Mouse (Mus musculus): ENCODE data around the gene Boll. TPM values are rescaled to one million over a fixed set of nuclear protein-coding genes. Genes with fewer than 3 reads are reported as not detected.

The Boll gene
- polyA plus RNA-seq, 1 experiment from 2014 or later: not detected

GRCm38 (mm10) chr1:55215185-55215813 is 148.0 kb downstream of the Boll start:
- no peak overlapping the region for H3K27ac ChIP-seq

DNA sequence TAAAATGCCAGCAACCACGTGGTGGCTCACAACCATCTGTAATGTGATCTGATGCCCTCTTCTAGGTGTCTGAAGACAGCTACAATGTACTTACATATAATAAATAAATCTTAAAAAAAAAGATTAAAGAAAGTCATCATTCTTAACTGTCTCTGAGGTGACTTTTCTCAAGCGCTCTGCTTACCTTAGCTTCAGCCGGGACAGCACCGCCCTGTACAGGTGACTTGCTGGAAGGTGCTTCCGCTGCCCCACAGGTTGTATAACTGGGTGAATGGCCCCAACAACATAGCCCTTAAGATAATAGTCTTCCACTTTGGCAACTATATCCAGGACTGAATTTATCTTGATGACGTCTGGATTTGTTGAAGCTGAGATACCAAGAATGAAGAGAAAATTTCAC is 149.3 kb downstream of the Boll start:
- Histone ChIP-seq H3K4me1 (no peaks in the 10 kb centered on the region), H3K9ac (no peak overlapping the region), H3K4me2 (no peak overlapping the region), H3K27me3 (replicated peaks) (no peaks in the 10 kb centered on the region), H3K36me3 (replicated peaks) (no peaks in the 10 kb centered on the region), H3K4me3 (no peak overlapping the region), H3K9me3 (no peaks in the 10 kb centered on the region), H3K27ac (no peak overlapping the region)
- ATAC-seq (replicated peaks): no peak
- WGBS: 87% methylated on average over 6 of the region's 6 CpGs

More at GRCm38 (mm10) chr1:55215185-55215813, 148.0 kb downstream of the Boll start:
- Histone ChIP-seq H3K9me3 (no peaks in the 10 kb centered on the region), H3K4me3 (no peak overlapping the region), H3K4me2 (no peak overlapping the region), H3K27me3 (replicated peaks) (no peaks in the 10 kb centered on the region), H3K4me1 (no peaks in the 10 kb centered on the region), H3K9ac (no peak overlapping the region), H3K36me3 (replicated peaks) (no peaks in the 10 kb centered on the region)
- ATAC-seq (replicated peaks): no peak
- WGBS: 61% methylated on average over 11 of the region's 11 CpGs

- H3K4me2 ChIP-seq: no peak overlapping the region
- no peak overlapping the region for H3K27ac ChIP-seq
- ATAC-seq (replicated peaks): no peak
- no peaks in the 10 kb centered on the region for H3K4me1 ChIP-seq
- H3K9me3 ChIP-seq: no peaks in the 10 kb centered on the region
- WGBS: 77% methylated on average over 6 of the region's 6 CpGs
- H3K9ac ChIP-seq: no peak overlapping the region
- no peaks in the 10 kb centered on the region for H3K36me3 ChIP-seq (replicated peaks)
- H3K27me3 ChIP-seq (replicated peaks): no peaks in the 10 kb centered on the region
- H3K4me3 ChIP-seq: no peak overlapping the region
These were observed 149.8 kb downstream of the Boll start for GRCm38 (mm10) chr1:55213475-55213874.

- ATAC-seq (replicated peaks): no peak
- Histone ChIP-seq H3K9ac (no peak overlapping the region), H3K27me3 (replicated peaks) (no peaks in the 10 kb centered on the region), H3K36me3 (replicated peaks) (no peaks in the 10 kb centered on the region), H3K4me1 (no peaks in the 10 kb centered on the region), H3K4me2 (no peak overlapping the region), H3K27ac (no peak overlapping the region), H3K9me3 (no peaks in the 10 kb centered on the region), H3K4me3 (no peak overlapping the region)
- WGBS: 85% methylated on average over 4 of the region's 4 CpGs
These were observed 150.5 kb downstream of the Boll start for GRCm38 (mm10) chr1:55212771-55213170.

DNA sequence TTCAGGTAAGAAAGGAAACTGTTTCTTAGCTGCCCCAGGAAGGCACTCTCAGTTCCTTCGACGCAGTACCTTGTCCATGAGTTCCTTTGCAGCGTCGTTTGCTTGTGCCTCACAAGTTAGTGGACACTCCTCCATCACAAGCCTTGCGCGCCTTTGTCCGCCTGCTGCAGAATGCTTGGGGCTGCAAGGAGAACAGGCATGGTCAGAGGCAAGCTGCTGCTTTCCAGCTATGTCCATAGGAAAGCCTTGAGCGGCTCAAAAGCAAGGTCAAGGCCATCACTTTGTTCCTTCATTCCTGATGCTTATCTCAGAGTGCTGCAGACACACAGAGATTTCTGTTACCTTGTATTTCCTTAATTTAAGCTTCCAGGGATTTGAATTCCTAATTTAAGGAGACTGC is 152.2 kb downstream of the Boll start:
- Histone ChIP-seq H3K4me1 (no peaks in the 10 kb centered on the region), H3K9me3 (no peaks in the 10 kb centered on the region), H3K27me3 (replicated peaks) (no peaks in the 10 kb centered on the region), H3K4me2 (no peak overlapping the region), H3K9ac (no peak overlapping the region), H3K36me3 (replicated peaks) (no peaks in the 10 kb centered on the region), H3K4me3 (no peak overlapping the region), H3K27ac (no peak overlapping the region)
- no peak for ATAC-seq (replicated peaks)
- 67% methylated on average over 8 of the region's 8 CpGs for WGBS

DNA sequence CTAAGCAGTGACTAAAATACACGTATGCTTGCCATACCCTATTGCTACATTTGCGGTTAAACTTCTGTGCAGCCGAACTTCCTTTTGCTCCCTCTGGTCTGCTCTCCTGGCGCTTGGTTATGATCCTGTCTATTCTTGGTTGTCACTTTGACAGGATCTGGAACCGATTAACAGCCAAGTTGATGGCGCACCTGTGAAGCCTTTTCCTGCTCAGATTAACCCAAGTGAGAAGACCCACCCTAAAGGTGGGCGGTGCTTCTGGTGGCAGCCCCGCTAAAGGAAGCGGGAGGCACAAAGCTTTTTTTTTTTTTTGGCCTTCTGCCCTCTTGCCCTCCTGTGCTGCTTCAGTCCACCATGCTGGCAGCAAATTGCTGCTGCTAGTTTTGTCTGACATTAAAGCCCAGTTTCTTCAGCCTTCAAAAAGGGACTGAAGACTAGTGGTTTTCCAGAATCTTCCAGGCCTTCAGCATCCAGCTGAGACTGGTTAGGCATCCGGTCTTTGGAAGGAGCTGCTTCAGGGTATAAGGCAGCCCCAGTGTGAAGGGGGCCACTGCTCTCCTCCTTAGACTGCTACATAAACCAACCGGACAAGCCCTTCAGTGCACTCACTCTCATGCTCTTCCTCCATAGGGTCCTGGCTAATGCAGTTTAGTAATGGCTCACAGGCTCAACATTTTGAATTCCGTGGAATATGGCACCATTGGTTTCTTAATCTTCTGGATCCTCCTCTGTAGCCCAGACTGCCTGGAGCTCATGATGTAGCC is 152.9 kb downstream of the Boll start:
- H3K4me2 ChIP-seq: no peak overlapping the region
- H3K36me3 ChIP-seq (replicated peaks): no peaks in the 10 kb centered on the region
- H3K9ac ChIP-seq: no peak overlapping the region
- H3K9me3 ChIP-seq: no peaks in the 10 kb centered on the region
- no peak overlapping the region for H3K4me3 ChIP-seq
- H3K4me1 ChIP-seq: no peaks in the 10 kb centered on the region
- WGBS: 50% methylated on average over 12 of the region's 12 CpGs
- H3K27ac ChIP-seq: no peak overlapping the region
- no peak for ATAC-seq (replicated peaks)
- no peaks in the 10 kb centered on the region for H3K27me3 ChIP-seq (replicated peaks)

GRCm38 (mm10) chr1:55208500-55209140 is 154.6 kb downstream of the Boll start:
- Histone ChIP-seq H3K9ac (no peak overlapping the region), H3K9me3 (no peaks in the 10 kb centered on the region), H3K27ac (no peak overlapping the region), H3K4me3 (no peak overlapping the region), H3K36me3 (replicated peaks) (no peaks in the 10 kb centered on the region), H3K27me3 (replicated peaks) (no peaks in the 10 kb centered on the region), H3K4me1 (no peaks in the 10 kb centered on the region), H3K4me2 (no peak overlapping the region)
- 82% methylated on average over 5 of the region's 5 CpGs for WGBS
- no peak for ATAC-seq (replicated peaks)

DNA sequence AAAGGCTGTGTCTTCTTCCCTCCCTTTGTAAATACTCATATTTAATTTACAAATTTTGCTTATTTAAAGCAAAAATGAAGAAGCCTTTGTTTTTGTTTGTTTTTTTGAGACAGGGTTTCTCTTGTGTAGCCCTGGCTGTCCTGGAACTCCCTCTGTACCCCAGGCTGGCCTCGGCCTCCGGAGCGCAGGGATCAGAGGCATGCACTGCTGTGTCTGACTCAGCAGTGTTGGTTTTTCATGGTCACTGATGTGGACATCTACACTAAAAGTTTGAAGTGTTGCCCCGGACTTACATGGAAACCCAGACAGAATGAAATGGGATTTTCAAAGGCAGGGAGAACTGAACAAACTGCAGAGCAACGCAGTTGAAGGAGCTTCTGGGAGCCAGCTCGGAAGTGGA is 155.7 kb downstream of the Boll start:
- Histone ChIP-seq H3K4me3 (no peak overlapping the region), H3K27me3 (replicated peaks) (no peaks in the 10 kb centered on the region), H3K4me2 (no peak overlapping the region), H3K4me1 (no peaks in the 10 kb centered on the region), H3K27ac (no peak overlapping the region), H3K36me3 (replicated peaks) (no peaks in the 10 kb centered on the region), H3K9ac (no peak overlapping the region), H3K9me3 (no peaks in the 10 kb centered on the region)
- no peak for ATAC-seq (replicated peaks)
- WGBS: 89% methylated on average over 6 of the region's 6 CpGs

- no peak for ATAC-seq (replicated peaks)
- Histone ChIP-seq H3K4me1 (no peaks in the 10 kb centered on the region), H3K4me2 (no peak overlapping the region), H3K9ac (no peak overlapping the region), H3K27me3 (replicated peaks) (no peaks in the 10 kb centered on the region), H3K4me3 (no peak overlapping the region), H3K9me3 (no peaks in the 10 kb centered on the region), H3K27ac (no peak overlapping the region), H3K36me3 (replicated peaks) (no peaks in the 10 kb centered on the region)
- 27% methylated on average over 5 of the region's 5 CpGs for WGBS
These were observed 157.4 kb downstream of the Boll start for GRCm38 (mm10) chr1:55205808-55206327.

- no peaks in the 10 kb centered on the region for H3K36me3 ChIP-seq (replicated peaks)
- H3K9ac ChIP-seq: no peak overlapping the region
- 53% methylated on average over 18 of the region's 18 CpGs for WGBS
- no peak; the same call in 1 of the 2 replicates for ATAC-seq (replicated peaks)
- no peaks in the 10 kb centered on the region for H3K9me3 ChIP-seq
- H3K27me3 ChIP-seq (replicated peaks): 0 out of 2 replicates have a peak, but pooled peaks cover 4% of the 10 kb centered on the region
- no peaks in the 10 kb centered on the region for H3K4me1 ChIP-seq
- H3K4me3 ChIP-seq: no peak overlapping the region
- no peak overlapping the region for H3K27ac ChIP-seq
- H3K4me2 ChIP-seq: no peak overlapping the region
These were observed 161.2 kb downstream of the Boll start for GRCm38 (mm10) chr1:55201850-55202752.

DNA sequence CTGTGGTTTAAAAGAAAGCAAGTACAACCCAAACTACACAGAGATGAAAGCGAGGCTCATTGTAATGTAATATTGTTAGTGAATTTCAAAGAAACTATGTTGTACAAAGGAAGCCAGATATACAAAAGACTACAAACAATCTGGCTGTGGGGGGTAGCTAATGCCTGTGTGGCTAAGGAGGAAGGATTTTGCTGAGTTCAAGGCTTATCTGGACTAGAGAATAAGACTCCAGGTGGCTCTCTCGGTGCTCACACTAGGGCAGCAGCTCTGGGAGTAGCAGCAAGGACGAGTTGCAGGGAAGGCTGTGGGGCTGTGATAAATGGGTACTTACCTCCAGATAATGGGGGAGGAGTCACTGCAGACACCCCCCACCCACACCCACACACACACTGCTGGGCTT is 164.6 kb downstream of the Boll start:
- H3K4me1 ChIP-seq: peaks cover 14% of the 10 kb centered on the region
- no peak overlapping the region for H3K4me2 ChIP-seq
- 9% methylated on average over 3 of the region's 3 CpGs for WGBS
- no peak for ATAC-seq (replicated peaks)
- H3K27ac ChIP-seq: no peak overlapping the region
- H3K9me3 ChIP-seq: no peaks in the 10 kb centered on the region
- no peak overlapping the region for H3K4me3 ChIP-seq
- H3K9ac ChIP-seq: no peak overlapping the region
- H3K36me3 ChIP-seq (replicated peaks): no peaks in the 10 kb centered on the region
- H3K27me3 ChIP-seq (replicated peaks): 0 out of 2 replicates have a peak, but pooled peaks cover 4% of the 10 kb centered on the region
